Mouse (Mus musculus): ENCODE data around the gene Pla2g7. TPM values are rescaled to one million over a fixed set of nuclear protein-coding genes. Genes with fewer than 3 reads are reported as not detected.

Pla2g7 gene
- polyA plus RNA-seq, 1 experiment from 2014 or later, result 20.5 TPM

DNA sequence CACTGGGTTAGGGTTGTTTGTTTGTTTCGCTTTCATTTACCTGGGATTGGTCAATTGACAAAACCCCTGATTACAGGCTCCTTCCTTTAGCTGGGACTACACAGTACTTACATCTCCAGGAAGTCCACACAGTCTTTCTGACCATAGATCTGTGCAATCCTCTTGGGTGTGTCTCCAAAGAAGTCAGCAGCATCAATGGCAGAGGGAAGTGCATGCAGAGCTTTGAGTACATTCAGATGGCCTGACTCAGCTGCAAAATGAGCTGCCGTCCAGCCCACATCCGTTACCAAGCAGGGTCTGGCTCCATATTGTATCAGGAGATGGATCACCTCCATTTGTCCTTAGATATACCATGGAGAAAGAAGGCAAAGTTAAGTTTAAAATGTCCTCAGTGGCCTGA, 29.1 kb upstream of the Pla2g7 start:
- Histone ChIP-seq H3K4me3 (ENCODE audit: control insufficient read depth in 1 of 2, insufficient read depth in 1 of 2, low read depth in 1 of 2, low read length in 2 of 2) (no peak overlapping the region), H3K36me3 (ENCODE audit: control insufficient read depth, insufficient read depth, low read length) (no peaks in the 10 kb centered on the region), H3K4me1 (ENCODE audit: control insufficient read depth in 2 of 2, insufficient read depth in 2 of 2, low read length in 2 of 2) (peaks cover 2 to 9% of the 10 kb centered on the region in 2 experiments; a peak in 2 of 4 replicates), H3K9me3 (ENCODE audit: control insufficient read depth, low read length) (no peaks in the 10 kb centered on the region), H3K9ac (ENCODE audit: low read length) (no peak overlapping the region), H3K27me3 (ENCODE audit: control insufficient read depth, insufficient read depth, low read length) (no peaks in the 10 kb centered on the region), H3K27ac (replicated peaks in 1 of 2; ENCODE audit: control insufficient read depth in 1 of 2, insufficient read depth in 1 of 2, low read depth in 2 of 2, low read length in 2 of 2) (no peak overlapping the region), H3K4me2 (ENCODE audit: low read length) (no peak overlapping the region)
- WGBS, result 82% methylated on average over 3 of the region's 3 CpGs
- ATAC-seq (ENCODE audit: insufficient number of reproducible peaks, insufficient read depth, low FRiP score, low read depth), result no peak

DNA sequence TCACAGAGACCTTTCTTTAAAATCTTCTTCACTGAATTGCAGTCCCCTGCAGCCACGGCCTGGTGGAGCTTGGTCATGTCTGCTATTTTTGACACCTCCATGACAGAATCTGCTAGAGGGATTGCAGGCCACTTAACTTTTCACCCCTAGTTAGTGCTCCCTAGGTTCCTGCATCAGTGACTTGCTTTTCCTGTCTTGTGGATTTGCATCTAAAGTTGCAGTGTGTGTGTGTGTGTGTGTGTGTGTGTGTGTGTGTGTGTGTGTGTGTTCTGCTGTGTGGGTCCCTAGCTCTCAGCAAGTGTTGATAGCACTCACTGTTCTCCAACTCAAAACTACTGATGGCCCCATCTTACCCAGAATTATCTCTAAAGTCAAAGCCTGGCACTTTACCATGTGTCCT, 24.4 kb upstream of the Pla2g7 start, which contains the start of gene Ankrd66:
Gene Ankrd66 (minus strand): TSS at position 101 of the 400 bp plus-strand sequence.
- no peak for ATAC-seq (ENCODE audit: insufficient number of reproducible peaks, insufficient read depth, low FRiP score, low read depth)

DNA sequence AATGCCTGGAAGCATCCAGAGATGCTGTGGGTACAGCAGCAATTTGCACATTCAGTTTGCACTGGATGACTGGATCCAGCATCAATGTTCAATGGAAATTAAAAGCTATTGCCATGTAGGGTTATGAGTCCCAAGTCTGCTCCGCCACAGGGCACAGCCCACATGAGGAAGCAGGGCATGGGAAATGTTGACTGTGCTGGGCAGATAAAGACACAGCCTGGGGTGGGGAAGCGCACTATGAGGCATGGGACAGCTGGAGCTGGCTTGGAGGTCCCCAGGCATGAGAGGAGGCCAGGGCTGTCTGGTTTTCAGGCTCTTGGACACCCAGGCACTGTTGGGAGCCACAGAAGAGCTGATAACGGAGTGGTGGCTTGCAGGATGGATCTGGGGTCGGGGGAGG, 23.9 kb upstream of the Pla2g7 start:
- WGBS, result 70% methylated on average over 4 of the region's 4 CpGs
- Histone ChIP-seq H3K4me2 (ENCODE audit: low read length) (no peak overlapping the region), H3K4me1 (ENCODE audit: control insufficient read depth in 2 of 2, insufficient read depth in 2 of 2, low read length in 2 of 2) (peaks cover 0 to 4% of the 10 kb centered on the region in 2 experiments; a peak in 1 of 4 replicates), H3K4me3 (ENCODE audit: control insufficient read depth in 1 of 2, insufficient read depth in 1 of 2, low read depth in 1 of 2, low read length in 2 of 2) (no peak overlapping the region), H3K9me3 (ENCODE audit: control insufficient read depth, low read length) (no peaks in the 10 kb centered on the region), H3K9ac (ENCODE audit: low read length) (no peak overlapping the region), H3K27ac (replicated peaks in 1 of 2; ENCODE audit: control insufficient read depth in 1 of 2, insufficient read depth in 1 of 2, low read depth in 2 of 2, low read length in 2 of 2) (no peak overlapping the region), H3K27me3 (ENCODE audit: control insufficient read depth, insufficient read depth, low read length) (no peaks in the 10 kb centered on the region), H3K36me3 (ENCODE audit: control insufficient read depth, insufficient read depth, low read length) (no peaks in the 10 kb centered on the region)
- no peak for ATAC-seq (ENCODE audit: insufficient number of reproducible peaks, insufficient read depth, low FRiP score, low read depth)

More for the DNA sequence above, 24.4 kb upstream of the Pla2g7 start, which contains the start of gene Ankrd66:
- Histone ChIP-seq H3K4me2 (ENCODE audit: low read length) (no peak within 1 kb of the TSS), H3K9me3 (ENCODE audit: control insufficient read depth, low read length) (no peaks in the 10 kb centered on the region), H3K27ac (replicated peaks in 1 of 2; ENCODE audit: control insufficient read depth in 1 of 2, insufficient read depth in 1 of 2, low read depth in 2 of 2, low read length in 2 of 2) (no peak within 1 kb of the TSS), H3K4me3 (ENCODE audit: control insufficient read depth in 1 of 2, insufficient read depth in 1 of 2, low read depth in 1 of 2, low read length in 2 of 2) (no peak within 1 kb of the TSS), H3K27me3 (ENCODE audit: control insufficient read depth, insufficient read depth, low read length) (no peaks in the 10 kb centered on the region), H3K36me3 (ENCODE audit: control insufficient read depth, insufficient read depth, low read length) (no peaks in the 10 kb centered on the region), H3K9ac (ENCODE audit: low read length) (no peak within 1 kb of the TSS), H3K4me1 (ENCODE audit: control insufficient read depth in 2 of 2, insufficient read depth in 2 of 2, low read length in 2 of 2) (peaks cover 0 to 4% of the 10 kb centered on the region in 2 experiments; a peak in 1 of 4 replicates)
- WGBS, result 15% methylated on average over 1 of the region's 1 CpGs

DNA sequence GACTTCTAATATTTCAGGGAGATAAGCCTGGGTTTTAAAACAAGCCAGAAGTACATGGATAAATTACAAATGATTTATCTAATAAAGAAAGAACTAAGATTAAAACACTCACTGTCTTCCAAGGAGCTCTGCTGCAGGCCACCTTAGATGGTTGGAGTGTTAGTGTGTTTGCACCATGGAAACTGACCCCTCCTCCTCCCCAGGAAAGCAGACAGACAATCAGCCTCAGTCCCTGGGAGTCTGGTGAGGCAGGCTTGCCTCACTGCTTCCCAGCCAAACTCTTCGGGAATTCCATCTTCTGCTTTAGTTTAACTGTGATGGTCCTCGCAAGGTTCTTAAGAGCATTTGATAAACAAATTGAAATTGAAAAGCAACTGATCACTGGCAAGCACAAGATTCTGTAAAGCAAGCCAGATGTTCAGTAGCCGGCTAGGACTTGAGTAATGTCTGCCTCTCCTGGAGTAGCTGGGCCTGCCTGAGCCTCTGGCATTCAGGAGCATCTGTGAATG, 16.7 kb upstream of the Pla2g7 start:
- WGBS, result 34% methylated on average over 3 of the region's 3 CpGs

DNA sequence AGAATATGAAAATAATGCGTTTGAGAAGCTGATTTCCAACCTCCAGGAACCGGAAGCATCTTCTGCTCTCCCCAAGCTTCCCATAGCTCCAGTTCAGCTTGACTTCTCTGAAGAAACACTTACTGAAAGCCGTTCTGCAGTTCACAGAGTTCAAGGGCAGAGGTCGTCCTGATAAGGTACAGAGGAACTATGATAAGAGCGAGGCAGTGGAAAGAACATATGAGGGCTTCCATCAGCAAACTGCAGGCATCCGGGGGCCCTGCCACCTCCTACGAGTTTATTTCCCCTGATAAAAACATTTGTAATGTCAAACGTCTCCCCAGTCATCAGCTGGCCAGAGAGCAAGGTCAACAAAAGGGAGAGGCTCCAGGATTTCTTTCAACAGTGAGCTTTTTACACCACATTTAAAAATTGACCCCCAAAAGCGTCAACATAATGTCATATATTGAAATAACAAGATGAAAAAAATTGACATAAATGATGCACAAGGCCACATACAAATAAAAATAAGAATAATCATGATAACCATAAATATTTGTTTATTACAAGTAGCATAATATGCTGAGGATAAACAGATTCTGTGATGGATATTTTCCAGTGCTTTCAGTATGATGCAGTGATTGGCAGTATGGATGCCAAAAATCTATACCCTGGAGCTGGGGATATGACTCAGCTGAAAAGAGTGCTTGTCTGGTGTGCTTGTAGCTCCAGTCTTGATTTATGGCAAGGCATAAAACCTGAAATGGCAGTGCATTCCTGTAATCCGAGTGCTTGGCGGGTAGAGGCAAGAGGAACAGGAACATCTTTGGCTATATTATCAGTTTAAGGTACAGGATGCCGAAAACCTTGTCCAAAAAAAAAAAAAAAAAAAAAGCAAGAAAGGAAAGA, 13.1 kb upstream of the Pla2g7 start:
- no peak overlapping the region for H3K4me3 ChIP-seq (ENCODE audit: control insufficient read depth in 1 of 2, insufficient read depth in 1 of 2, low read depth in 1 of 2, low read length in 2 of 2)
- no peaks in the 10 kb centered on the region for H3K9me3 ChIP-seq (ENCODE audit: control insufficient read depth, low read length)
- peaks cover 16 to 22% of the 10 kb centered on the region in 2 experiments for H3K4me1 ChIP-seq (ENCODE audit: control insufficient read depth in 2 of 2, insufficient read depth in 2 of 2, low read length in 2 of 2)
- no peak overlapping the region for H3K9ac ChIP-seq (ENCODE audit: low read length)
- H3K4me2 ChIP-seq (ENCODE audit: low read length), result peak overlapping the region; percentile 3; the same call in 1 of the 2 replicates
- H3K36me3 ChIP-seq (ENCODE audit: control insufficient read depth, insufficient read depth, low read length), result no peaks in the 10 kb centered on the region
- no peak overlapping the region for H3K27ac ChIP-seq (replicated peaks in 1 of 2; ENCODE audit: control insufficient read depth in 1 of 2, insufficient read depth in 1 of 2, low read depth in 2 of 2, low read length in 2 of 2)
- ATAC-seq (ENCODE audit: insufficient number of reproducible peaks, insufficient read depth, low FRiP score, low read depth), result peak; percentile 41; the same call in 1 of the 2 replicates
- WGBS, result 27% methylated on average over 12 of the region's 12 CpGs
- no peaks in the 10 kb centered on the region for H3K27me3 ChIP-seq (ENCODE audit: control insufficient read depth, insufficient read depth, low read length)

More for the DNA sequence above, 16.7 kb upstream of the Pla2g7 start:
- Histone ChIP-seq H3K27me3 (ENCODE audit: control insufficient read depth, insufficient read depth, low read length) (no peaks in the 10 kb centered on the region), H3K27ac (replicated peaks in 1 of 2; ENCODE audit: control insufficient read depth in 1 of 2, insufficient read depth in 1 of 2, low read depth in 2 of 2, low read length in 2 of 2) (no peak overlapping the region), H3K4me3 (ENCODE audit: control insufficient read depth in 1 of 2, insufficient read depth in 1 of 2, low read depth in 1 of 2, low read length in 2 of 2) (no peak overlapping the region), H3K9ac (ENCODE audit: low read length) (no peak overlapping the region), H3K9me3 (ENCODE audit: control insufficient read depth, low read length) (no peaks in the 10 kb centered on the region), H3K4me1 (ENCODE audit: control insufficient read depth in 2 of 2, insufficient read depth in 2 of 2, low read length in 2 of 2) (peaks cover 11 to 16% of the 10 kb centered on the region in 2 experiments), H3K4me2 (ENCODE audit: low read length) (no peak overlapping the region), H3K36me3 (ENCODE audit: control insufficient read depth, insufficient read depth, low read length) (no peaks in the 10 kb centered on the region)
- no peak for ATAC-seq (ENCODE audit: insufficient number of reproducible peaks, insufficient read depth, low FRiP score, low read depth)

DNA sequence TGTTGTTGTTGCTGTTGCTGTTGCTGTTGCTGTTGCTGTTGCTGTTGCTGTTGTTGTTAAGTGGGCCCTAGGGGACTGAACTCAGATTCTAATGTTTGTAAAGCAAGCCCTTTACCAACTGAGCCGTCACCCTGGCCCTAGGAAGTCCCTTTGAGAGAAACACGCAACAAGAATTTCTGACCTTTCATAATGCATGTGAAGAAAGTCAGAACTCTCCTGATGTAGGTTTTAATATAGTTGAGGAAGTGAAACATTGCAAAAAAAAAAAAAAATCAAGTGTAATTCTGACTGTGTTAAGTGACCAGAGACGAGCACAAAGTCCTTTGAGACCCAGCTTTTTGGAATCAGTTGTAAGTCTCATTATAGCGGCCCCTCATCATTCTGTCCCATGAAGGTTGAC, 10.8 kb upstream of the Pla2g7 start:
- WGBS, result 91% methylated on average over 4 of the region's 4 CpGs
- no peak overlapping the region for H3K27ac ChIP-seq (replicated peaks in 1 of 2; ENCODE audit: control insufficient read depth in 1 of 2, insufficient read depth in 1 of 2, low read depth in 2 of 2, low read length in 2 of 2)
- H3K4me3 ChIP-seq (ENCODE audit: control insufficient read depth in 1 of 2, insufficient read depth in 1 of 2, low read depth in 1 of 2, low read length in 2 of 2), result no peak overlapping the region
- no peaks in the 10 kb centered on the region for H3K36me3 ChIP-seq (ENCODE audit: control insufficient read depth, insufficient read depth, low read length)
- ATAC-seq (ENCODE audit: insufficient number of reproducible peaks, insufficient read depth, low FRiP score, low read depth), result no peak
- H3K9me3 ChIP-seq (ENCODE audit: control insufficient read depth, low read length), result no peaks in the 10 kb centered on the region
- H3K9ac ChIP-seq (ENCODE audit: low read length), result no peak overlapping the region
- H3K27me3 ChIP-seq (ENCODE audit: control insufficient read depth, insufficient read depth, low read length), result no peaks in the 10 kb centered on the region
- H3K4me2 ChIP-seq (ENCODE audit: low read length), result no peak overlapping the region
- H3K4me1 ChIP-seq (ENCODE audit: control insufficient read depth in 2 of 2, insufficient read depth in 2 of 2, low read length in 2 of 2), result peaks cover 14 to 19% of the 10 kb centered on the region in 2 experiments

DNA sequence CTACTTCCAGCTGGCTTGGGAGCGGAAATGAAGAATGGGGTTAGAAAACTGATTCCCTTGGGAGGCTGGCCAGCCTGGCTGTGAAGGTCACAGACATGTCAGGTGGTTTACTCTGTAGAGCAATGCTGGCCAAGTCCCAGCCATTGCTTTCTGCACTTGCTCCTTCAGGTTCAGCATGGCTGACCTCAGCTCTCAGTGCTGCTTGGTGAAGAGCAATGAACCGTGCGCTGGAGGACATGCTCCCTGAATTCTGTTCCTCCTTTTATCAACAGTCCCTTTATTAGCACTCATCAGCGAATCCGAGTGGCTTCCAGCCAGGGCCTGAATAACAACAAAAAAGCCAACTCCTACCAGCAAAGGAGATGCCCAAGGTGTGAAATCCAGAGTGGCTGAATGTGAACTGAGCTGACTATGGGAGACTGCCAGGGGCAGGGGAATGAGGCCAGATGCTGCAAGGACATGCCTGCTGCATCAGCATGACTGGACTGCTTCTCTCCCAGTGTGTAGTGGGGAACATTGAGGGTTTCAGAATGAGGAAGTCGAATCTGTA, 10.3 kb upstream of the Pla2g7 start:
- ATAC-seq (ENCODE audit: insufficient number of reproducible peaks, insufficient read depth, low FRiP score, low read depth), result no peak
- WGBS, result 53% methylated on average over 6 of the region's 6 CpGs

More for the DNA sequence above, 10.3 kb upstream of the Pla2g7 start:
- no peak overlapping the region for H3K4me2 ChIP-seq (ENCODE audit: low read length)
- H3K9ac ChIP-seq (ENCODE audit: low read length), result no peak overlapping the region
- no peak overlapping the region for H3K4me3 ChIP-seq (ENCODE audit: control insufficient read depth in 1 of 2, insufficient read depth in 1 of 2, low read depth in 1 of 2, low read length in 2 of 2)
- peaks cover 4% of the 10 kb centered on the region; the same call in 1 of the 2 replicates for H3K9me3 ChIP-seq (ENCODE audit: control insufficient read depth, low read length)
- H3K27me3 ChIP-seq (ENCODE audit: control insufficient read depth, insufficient read depth, low read length), result no peaks in the 10 kb centered on the region
- no peaks in the 10 kb centered on the region for H3K36me3 ChIP-seq (ENCODE audit: control insufficient read depth, insufficient read depth, low read length)
- peaks cover 14 to 19% of the 10 kb centered on the region in 2 experiments for H3K4me1 ChIP-seq (ENCODE audit: control insufficient read depth in 2 of 2, insufficient read depth in 2 of 2, low read length in 2 of 2)
- no peak overlapping the region; a peak in 1 of 4 replicates for H3K27ac ChIP-seq (replicated peaks in 1 of 2; ENCODE audit: control insufficient read depth in 1 of 2, insufficient read depth in 1 of 2, low read depth in 2 of 2, low read length in 2 of 2)

All from heart, embryonic 14.5 days (tissue).